Mouse (Mus musculus): ENCODE measurements at regions not wholly inside any gene's neighbourhood (a gene's known extent, or its start where the extent isn't known, plus 50 kb on each side); places are given as distances from the start of the nearest gene placed in this dataset.

DNA sequence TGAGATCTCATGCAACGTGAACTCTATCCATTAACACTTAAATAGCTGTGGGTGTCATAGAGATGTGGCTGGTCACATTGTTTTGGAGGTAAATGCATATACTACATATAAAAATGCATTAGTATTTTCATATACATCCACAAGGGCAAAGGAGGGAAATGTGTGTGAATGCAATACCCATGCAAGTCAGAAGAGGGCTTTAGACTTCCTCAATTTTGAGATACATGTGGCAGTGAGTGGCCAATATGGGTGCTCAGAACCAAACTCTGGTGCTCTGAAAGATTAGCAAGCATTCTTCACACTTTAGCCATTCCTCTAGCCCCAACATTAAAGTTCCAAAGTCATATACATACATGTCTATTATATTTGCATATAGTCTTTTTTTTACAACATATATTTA is 895.5 kb upstream of the Zeb2 start:
- TF ChIP-seq RCOR1 (IDR thresholded peaks at IDR 0.05; ENCODE audit: low read depth, low read length): no peak
- peak in 2 of 3 experiments; percentile 15 to 51; a peak in 3 of 6 replicates for TF ChIP-seq CTCF (IDR thresholded peaks at IDR 0.05 in 2 of 3, conservative IDR thresholded peaks at IDR 0.05 in 1 of 3; ENCODE audit: control insufficient read depth in 1 of 3, insufficient read depth in 1 of 3, low read depth in 2 of 3, low read length in 3 of 3, poor library complexity in 1 of 3, severe bottlenecking in 1 of 3)
- TF ChIP-seq ETS1 (IDR thresholded peaks at IDR 0.05; ENCODE audit: low read depth, low read length): no peak
- TF ChIP-seq MEF2A (IDR thresholded peaks at IDR 0.05; ENCODE audit: extremely low read depth, insufficient replicate concordance, low read depth, low read length, poor library complexity, severe bottlenecking): no peak
- TF ChIP-seq POLR2A (IDR thresholded peaks at IDR 0.05; ENCODE audit: control insufficient read depth in 1 of 2, insufficient read depth in 1 of 2, low read depth in 1 of 2, low read length in 2 of 2, poor library complexity in 1 of 2): no peak
- TF ChIP-seq MYC (IDR thresholded peaks at IDR 0.05; ENCODE audit: low read depth, low read length): 0 out of 2 replicates have a peak, but pooled peaks have one; percentile 54
